Mouse (Mus musculus) ES-Bruce4 (cell line): ENCODE data around the gene Mettl27.

ENCODE experiments used
- CTCF ChIP-seq: IDR thresholded peaks from one replicate; pipeline ENCODE4 v1.8.1; 2011; ENCODE audit warnings: low read depth, low read length
- EP300 ChIP-seq: IDR thresholded peaks from 2 replicates; pipeline ENCODE4 v1.6.1; 2011; ENCODE audit warnings: low read depth, low read length; ENCODE audit not compliant: insufficient read depth
- POLR2A ChIP-seq: IDR thresholded peaks from one replicate; pipeline ENCODE4 v1.8.1; 2011; ENCODE audit warnings: low read length; ENCODE audit not compliant: insufficient read depth

GRCm38 (mm10) chr5:134942740-134943139 is 10.6 kb downstream of the Mettl27 start:
- TF ChIP-seq EP300 = peak; percentile 53; the same call in 1 of the 2 replicates
- TF ChIP-seq CTCF = no peak
- TF ChIP-seq POLR2A = no peak
